Mouse (Mus musculus): ENCODE results near the gene Calr3.

- TF ChIP-seq CTCF (IDR thresholded peaks at IDR 0.05; ENCODE audit: borderline replicate concordance, control insufficient read depth, extremely low read depth, insufficient read depth, low read length, poor library complexity) (no peak), POLR2A (IDR thresholded peaks at IDR 0.05; ENCODE audit: control insufficient read depth, extremely low read depth, insufficient read depth, low read length, poor library complexity) (no peak)
Observed at GRCm38 (mm10) chr8:72415252-72415651, 28.4 kb downstream of the Calr3 start.

All from thymus, adult 2 months (tissue).